Mouse (Mus musculus) urinary bladder, postnatal 10 days (tissue): ENCODE results near the gene Gnptg.

Experiments used
- DNase-seq: peaks from one replicate; pipeline ENCODE4 v3.0.0; 2022; ENCODE audit warnings: low spot score

Gnptg gene

DNA sequence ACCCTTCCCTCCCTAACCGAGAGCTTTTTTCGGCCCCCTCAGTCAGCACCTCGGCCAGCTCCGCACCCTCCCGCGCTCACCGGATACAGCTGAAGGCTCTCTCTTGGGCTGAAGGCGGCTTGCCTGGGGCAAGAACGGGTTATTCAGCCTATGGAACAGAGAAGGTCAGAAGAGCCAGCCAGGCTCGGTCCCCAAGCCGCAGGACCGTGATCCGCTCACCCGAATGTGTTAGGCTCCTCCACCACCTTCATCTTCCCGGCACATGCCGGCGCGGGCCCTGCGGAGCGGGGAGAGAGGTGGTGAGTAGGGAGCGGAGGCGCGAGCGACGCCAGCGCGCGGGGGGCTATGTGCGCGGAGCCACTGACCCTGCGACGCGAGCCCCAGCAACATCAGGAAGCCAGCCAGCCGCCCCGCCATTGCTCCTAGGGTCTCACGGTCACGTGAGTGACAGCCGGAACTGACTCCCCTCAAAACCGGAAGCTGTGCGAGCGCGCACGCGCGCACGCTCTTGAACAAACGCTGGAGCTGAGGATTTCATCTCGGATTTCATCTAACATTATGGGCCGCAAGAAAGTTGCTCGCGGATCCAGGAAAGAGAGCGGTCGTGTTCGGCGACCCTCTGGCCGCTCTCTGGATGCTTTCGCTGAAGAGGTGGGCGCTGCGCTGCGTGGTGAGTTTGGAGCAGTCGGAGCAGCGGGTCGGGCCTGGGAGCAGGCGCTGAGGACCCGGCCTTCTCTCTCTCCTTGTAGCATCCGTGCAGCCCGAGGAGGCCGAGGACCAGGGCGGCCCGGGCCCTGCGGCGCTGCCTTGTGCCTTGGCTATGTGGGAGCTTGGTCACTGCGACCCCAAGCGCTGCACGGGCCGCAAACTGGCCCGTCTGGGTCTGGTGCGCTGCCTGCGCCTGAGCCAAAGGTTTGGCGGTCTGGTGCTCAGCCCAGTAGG, at the start of gene Gnptg, which contains the start of gene Tsr3:
Gnptg (minus strand) TSS at position 430 of the 942 bp plus-strand sequence.
Tsr3 (plus strand) TSS at position 476 of the 942 bp plus-strand sequence.
- DNase-seq, result peak; percentile 45

DNA sequence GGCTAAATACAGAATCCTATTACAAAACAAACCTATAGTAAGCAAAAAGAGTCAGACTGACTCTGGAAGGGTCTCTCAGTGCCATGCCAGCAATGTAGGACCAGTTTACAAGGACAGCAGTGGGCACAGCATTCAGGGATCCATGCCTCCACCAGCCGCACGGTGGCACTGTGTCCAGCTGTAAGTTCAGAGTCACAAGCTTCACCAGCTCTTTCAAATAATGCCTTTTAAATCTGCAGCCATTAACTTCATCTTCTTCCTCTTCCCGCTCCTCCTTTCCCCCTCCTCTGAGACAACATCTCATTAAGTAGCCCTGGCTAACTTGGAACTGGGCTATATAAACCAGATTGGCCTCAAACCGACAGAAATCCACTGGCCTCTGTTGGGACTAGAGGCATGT, 48.9 kb upstream of the Gnptg start:
- DNase-seq, result no peak

DNA sequence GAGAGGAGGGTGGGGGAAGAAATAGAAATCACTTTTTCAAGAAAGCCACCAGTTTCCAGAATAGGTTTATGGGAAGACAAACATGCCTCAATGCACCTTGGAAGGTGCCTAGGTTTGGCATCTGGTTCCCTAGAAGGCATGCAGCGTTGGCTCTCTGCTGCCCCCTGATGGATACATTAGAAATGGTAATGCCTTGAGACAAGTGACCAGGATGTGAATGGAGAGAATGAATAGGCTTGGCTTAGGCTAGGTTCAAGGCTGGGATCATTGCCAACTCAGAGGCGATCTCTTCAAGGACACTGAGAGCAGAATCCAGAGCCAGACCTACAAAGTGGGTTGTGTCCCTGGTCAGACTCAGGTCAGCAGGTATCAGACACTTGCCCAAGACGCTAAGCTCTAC, 45.1 kb upstream of the Gnptg start:
- no peak for DNase-seq

- DNase-seq, result no peak
Observed at GRCm38 (mm10) chr17:25282133-25282532, 42.2 kb upstream of the Gnptg start.

- DNase-seq, result no peak
Observed at GRCm38 (mm10) chr17:25275833-25276232, 35.9 kb upstream of the Gnptg start.

- no peak for DNase-seq
Observed at GRCm38 (mm10) chr17:25274571-25275346, 34.8 kb upstream of the Gnptg start, which contains the start of gene Ube2i. Gene Ube2i (minus strand): TSS chr17:25274622.

DNA sequence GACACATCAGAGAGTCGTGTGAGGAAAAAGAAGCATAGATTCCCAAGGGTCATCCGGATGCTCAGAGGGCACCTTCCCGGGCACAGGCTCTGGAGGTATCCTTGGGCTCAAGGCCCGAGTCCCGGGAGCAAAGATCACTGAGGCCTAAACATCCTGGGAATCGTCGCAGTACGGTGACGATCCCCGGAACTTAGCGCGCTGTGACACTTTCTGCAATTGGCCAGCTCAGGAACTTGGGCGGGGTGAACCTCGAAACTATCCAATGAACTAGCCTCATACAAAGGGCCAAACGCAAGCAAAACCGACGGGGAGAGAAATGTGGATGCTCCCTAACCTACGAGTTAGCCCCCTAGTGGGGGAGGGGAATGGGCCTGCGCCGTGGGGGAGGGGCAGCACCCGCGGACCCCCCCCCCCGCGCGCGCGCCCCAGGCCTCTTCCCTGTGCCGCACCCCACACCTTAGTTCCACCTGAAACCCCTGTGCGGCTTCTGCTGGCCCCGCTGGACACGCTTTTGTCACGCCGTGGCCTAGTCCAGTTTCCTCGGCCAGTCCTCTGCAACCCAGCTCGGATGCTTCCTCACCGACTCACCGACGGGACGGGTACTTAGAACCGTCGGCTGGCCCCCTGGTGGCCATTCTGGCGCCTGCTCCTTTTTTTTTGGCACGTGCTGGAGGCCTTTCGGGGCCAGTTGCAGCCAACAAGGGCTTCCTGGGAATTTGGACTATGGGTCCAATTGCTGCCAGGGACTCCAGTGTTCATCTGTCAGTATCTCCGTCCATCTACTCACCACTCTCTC, 34.0 kb upstream of the Gnptg start:
- DNase-seq, result peak; percentile 62

- DNase-seq, result peak; percentile 54
Observed at GRCm38 (mm10) chr17:25272951-25273705, 33.2 kb upstream of the Gnptg start.

DNA sequence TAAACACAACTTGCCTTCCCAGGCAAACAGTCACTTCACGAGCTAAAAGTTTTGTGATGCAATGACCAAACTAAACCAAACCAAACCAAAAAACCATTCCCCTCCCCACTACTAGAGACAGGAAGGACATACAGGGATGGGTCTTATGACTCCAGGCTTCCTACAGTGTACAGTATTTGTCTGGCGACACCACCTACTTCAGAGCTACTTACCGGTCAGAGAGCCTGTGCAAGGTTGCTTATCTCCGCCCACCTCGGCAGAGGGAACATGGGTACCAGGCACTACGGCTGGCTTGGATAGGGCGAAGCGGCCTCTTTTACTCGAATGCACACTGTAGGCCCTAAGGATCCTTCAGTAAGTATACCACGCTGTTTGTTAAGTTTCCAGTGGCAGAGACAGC, 32.4 kb upstream of the Gnptg start:
- DNase-seq, result no peak

DNA sequence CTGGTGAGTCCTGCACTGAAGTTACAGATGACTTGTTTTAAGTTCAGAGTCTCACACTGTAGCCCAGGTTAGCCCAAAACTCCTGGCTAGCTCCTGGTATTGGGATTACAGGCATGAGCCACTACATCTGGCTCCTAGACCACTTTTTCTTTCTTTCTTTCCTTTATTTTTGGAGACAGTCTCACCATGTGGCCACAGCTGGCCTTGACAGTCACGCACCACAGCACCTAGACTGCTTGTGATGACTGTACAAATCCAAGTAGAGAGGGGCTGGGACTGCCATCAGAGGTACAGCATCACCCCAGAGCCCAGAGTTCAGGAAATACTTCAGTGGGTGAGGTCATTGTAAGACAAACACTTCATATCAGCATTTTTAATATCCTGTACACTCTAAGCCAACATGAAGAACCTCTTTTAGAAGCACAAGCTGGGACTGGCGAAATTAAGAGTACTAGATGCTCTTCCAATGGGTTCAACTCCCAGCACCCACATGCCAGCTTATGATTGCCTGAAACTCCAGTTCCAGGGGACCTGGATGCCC, 30.9 kb upstream of the Gnptg start:
- DNase-seq, result no peak

DNA sequence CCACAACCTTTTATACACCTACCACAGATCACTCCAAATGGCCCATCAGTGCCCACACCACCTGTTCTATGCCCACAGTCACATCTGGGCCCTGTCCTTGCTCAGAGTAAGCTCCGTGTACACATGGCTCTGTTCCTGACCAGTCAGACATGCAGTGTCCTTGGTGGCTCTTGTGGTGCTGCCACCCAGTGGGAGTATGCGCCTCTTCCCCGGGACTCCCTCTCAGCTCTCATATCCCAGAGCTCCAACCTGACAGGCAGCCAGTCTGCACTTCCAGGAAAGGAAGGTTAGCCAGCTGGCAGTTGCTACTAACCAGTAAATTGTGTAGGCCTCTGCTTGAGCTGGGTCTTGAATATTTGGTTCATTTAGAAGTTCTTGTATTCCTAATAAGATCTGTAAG, 24.5 kb upstream of the Gnptg start:
- DNase-seq, result no peak

GRCm38 (mm10) chr17:25257804-25258261, 17.9 kb upstream of the Gnptg start:
- no peak for DNase-seq

DNA sequence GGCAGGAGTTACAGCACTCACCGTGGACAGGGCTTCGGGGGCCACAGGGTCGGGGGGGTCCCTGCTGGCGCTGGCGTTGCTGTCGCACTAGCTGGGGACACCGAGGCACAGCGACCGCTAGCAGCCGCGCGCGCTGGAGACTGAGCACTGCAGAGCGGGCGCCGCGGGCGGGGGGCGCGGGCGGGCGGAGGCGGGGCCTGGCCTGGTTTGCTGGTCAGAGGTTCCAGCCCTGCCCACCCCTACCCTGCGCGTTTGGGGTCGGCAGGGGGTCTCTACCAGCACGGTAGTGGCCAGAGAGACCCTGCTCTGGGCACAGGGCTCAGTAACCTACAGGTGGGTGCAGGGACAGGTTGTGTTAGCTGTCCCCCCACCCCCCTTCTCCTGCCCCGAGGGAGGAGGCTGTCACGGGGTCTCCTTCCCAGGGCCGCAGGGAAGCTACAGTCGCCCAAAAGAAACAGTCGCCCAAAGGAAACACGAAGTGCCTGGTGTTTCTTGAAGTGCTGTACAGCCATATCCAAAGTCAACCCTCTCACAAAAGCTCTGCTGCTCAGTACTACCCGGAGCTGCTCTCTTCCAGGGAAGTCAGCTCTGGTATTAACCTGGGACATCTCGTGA, 16.3 kb upstream of the Gnptg start, which contains the start of gene Baiap3:
Baiap3 (minus strand) TSS at position 225 of the 615 bp plus-strand sequence.
- DNase-seq, result no peak

DNA sequence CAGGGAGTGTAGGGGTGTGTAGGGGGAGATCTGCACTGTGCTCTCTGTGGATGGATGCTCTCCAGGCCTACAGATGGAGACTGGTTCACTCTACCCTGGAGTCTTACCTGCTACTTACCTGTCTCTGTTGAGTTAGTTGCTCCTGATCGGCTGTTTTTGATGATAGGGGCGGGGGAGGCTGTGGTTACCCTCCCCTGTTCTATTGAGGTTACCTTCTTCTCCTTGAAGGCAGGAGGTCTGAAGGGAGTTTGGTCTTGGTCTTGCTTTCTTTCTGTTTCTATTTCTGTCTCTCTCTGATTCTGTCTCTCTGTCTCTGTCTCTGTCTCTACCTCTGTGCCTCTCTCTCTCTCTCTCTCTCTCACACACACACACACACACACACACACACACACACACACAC, 15.2 kb upstream of the Gnptg start:
- DNase-seq, result no peak

- DNase-seq, result no peak
Observed at GRCm38 (mm10) chr17:25253760-25254159, 13.8 kb upstream of the Gnptg start.

DNA sequence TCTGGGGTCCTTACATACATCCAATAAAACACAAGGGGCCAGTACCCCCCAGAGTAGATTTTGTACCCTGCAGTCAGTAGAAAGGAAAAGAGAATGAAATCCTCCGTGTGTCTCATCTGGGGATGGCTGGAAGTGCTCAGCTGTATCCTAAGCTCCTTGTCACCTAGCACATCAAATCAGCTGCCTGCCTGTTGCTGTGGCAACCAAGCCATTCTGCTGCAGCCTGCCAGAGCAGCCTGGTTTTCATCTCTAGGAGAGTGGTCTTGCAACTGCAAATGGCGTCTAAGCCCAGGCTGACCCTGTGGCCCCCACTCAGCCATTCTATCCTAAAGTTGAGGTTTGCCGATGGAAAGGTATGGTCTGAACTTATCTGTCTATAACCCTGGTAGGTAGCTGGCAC, 12.7 kb upstream of the Gnptg start:
- DNase-seq, result no peak

DNA sequence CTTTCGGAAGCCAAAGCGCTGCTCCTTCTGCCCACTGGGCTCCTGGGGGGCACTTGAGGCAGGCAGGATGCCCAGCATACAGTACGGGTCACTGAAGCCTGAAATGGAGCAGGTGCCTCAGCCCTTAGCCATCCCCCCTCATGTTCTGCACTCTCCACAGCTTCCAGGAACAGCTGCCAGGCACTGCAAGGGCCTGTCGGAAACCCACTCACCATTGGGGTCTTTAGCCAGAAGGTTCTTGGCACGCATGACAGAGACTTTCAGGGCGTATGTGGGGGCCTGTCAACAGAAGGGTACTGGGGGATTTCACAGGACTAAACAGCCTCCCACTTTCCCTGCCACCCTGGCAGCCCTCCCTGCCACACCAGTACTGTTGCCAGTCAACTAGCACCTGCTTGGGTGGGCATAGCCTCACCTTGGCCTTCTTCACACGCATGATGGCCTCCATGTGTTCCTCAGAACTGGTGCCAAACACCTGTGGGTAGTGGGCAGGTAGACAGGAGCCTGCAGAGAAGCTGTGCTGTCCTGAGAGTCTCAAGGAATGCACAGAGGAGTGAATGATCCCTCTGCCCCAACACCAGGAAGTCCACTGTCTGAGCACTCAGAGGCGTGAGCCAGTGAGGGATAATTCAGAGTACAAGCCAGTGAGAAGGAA, 10.4 kb upstream of the Gnptg start:
- no peak for DNase-seq

GRCm38 (mm10) chr17:25248033-25248750, 8.3 kb upstream of the Gnptg start:
- DNase-seq, result no peak

GRCm38 (mm10) chr17:25244239-25244638, 4.3 kb upstream of the Gnptg start:
- no peak for DNase-seq
